Mouse (Mus musculus) CH12.LX (cell line): ENCODE measurements around the gene Usp47. TPM values are rescaled to one million over a fixed set of nuclear protein-coding genes. Genes with fewer than 3 reads are reported as not detected.
A peak's percentile ranks its signal among the peaks of the same experiment; 100 is the strongest.

Experiments used
- DNase-seq: peaks from one replicate; pipeline ENCODE4 v3.0.0-alpha.2; 2013; ENCODE audit errors: extremely low read depth
- H3K27ac ChIP-seq: 2 replicates; pipeline ENCODE4 v1.5.1; 2012; ENCODE audit warnings: low read depth, mild to moderate bottlenecking, control low read depth, moderate library complexity; ENCODE audit not compliant: insufficient read depth
- H3K27me3 ChIP-seq: replicated peaks from 2 replicates; pipeline ENCODE3; 2012; ENCODE audit warnings: inconsistent platforms
- H3K36me3 ChIP-seq, 2 experiments: replicated peaks in 1 of 2; 2 replicates each; pipeline versions ENCODE3 to v1.6.1; 2012; ENCODE audit warnings: inconsistent platforms in 1 of 2, low read length in 1 of 2, mild to moderate bottlenecking in 1 of 2, mixed read lengths in 1 of 2, moderate library complexity in 1 of 2; ENCODE audit not compliant: control insufficient read depth in 1 of 2, insufficient read depth in 1 of 2
- H3K4me1 ChIP-seq, 2 experiments: 2 replicates each; pipeline ENCODE4 v1.6.1; 2012; ENCODE audit warnings: inconsistent platforms in 1 of 2, moderate library complexity in 1 of 2; ENCODE audit not compliant: insufficient read depth in 2 of 2, control insufficient read depth in 1 of 2
- H3K4me2 ChIP-seq: 2 replicates; pipeline ENCODE4 v1.6.1; 2012; ENCODE audit warnings: low read depth, mild to moderate bottlenecking, control low read depth; ENCODE audit not compliant: poor library complexity, insufficient read depth, severe bottlenecking
- H3K4me3 ChIP-seq, 3 experiments: fragments of 150-350 bp in 1 of 3; sonication (generic) in 1 of 3; replicated peaks in 1 of 3; 2 replicates each; pipeline versions ENCODE3 to v1.5.1; 2011 to 2012; ENCODE audit warnings: low read depth in 2 of 3, low read length in 2 of 3, mild to moderate bottlenecking in 2 of 3, moderate library complexity in 2 of 3, control low read depth in 1 of 3, improper control_type of control experiment in 1 of 3, inconsistent platforms in 1 of 3, mixed read lengths in 1 of 3; ENCODE audit not compliant: poor library complexity in 1 of 3
- H3K79me2 ChIP-seq: replicated peaks from 2 replicates; pipeline ENCODE4 v1.6.1; 2012; ENCODE audit warnings: mild to moderate bottlenecking, moderate library complexity; ENCODE audit not compliant: control insufficient read depth, poor library complexity, insufficient read depth, severe bottlenecking; ENCODE audit errors: extremely low read depth
- H3K9ac ChIP-seq: 2 replicates; pipeline ENCODE4 v1.6.1; 2012; ENCODE audit warnings: low read depth, mild to moderate bottlenecking, control low read depth, moderate library complexity; ENCODE audit not compliant: insufficient read depth
- H3K9me3 ChIP-seq: replicated peaks from 2 replicates; pipeline ENCODE3; 2012; ENCODE audit warnings: low read length, inconsistent platforms, mixed read lengths
- BHLHE40 ChIP-seq: IDR thresholded peaks from 2 replicates; pipeline ENCODE4 v1.6.1; 2011; ENCODE audit warnings: mild to moderate bottlenecking, low read depth, low read length, improper control_type of control experiment
- CHD1 ChIP-seq: IDR thresholded peaks from 2 replicates; pipeline ENCODE4 v1.6.1; 2012; ENCODE audit warnings: low read depth, low read length, improper control_type of control experiment, inconsistent platforms
- CHD2 ChIP-seq: IDR thresholded peaks from 2 replicates; pipeline ENCODE4 v1.6.1; 2011; ENCODE audit warnings: low read length, improper control_type of control experiment
- CTCF ChIP-seq, 2 experiments: IDR thresholded peaks in 1 of 2; conservative IDR thresholded peaks in 1 of 2; 2 replicates each; pipeline ENCODE4 v1.5.1; 2011 to 2012; ENCODE audit warnings: low read depth in 2 of 2, low read length in 2 of 2, improper control_type of control experiment in 1 of 2, inconsistent platforms in 1 of 2, mild to moderate bottlenecking in 1 of 2, moderate library complexity in 1 of 2
- E2F4 ChIP-seq: IDR thresholded peaks from 2 replicates; pipeline ENCODE4 v1.6.1; 2011; ENCODE audit warnings: low read depth, low read length, improper control_type of control experiment; ENCODE audit not compliant: insufficient replicate concordance
- ELF1 ChIP-seq: IDR thresholded peaks from 2 replicates; pipeline ENCODE4 v1.6.1; 2014; ENCODE audit warnings: low read depth, mild to moderate bottlenecking, inconsistent platforms, low read length, improper control_type of control experiment
- ETS1 ChIP-seq: conservative IDR thresholded peaks from 2 replicates; pipeline ENCODE4 v1.6.1; 2012; ENCODE audit warnings: low read depth, mild to moderate bottlenecking, inconsistent platforms, low read length, improper control_type of control experiment, moderate library complexity
- GABPA ChIP-seq: IDR thresholded peaks from 2 replicates; pipeline ENCODE4 v1.6.1; 2012; ENCODE audit warnings: low read depth, low read length, improper control_type of control experiment, inconsistent platforms; ENCODE audit not compliant: insufficient replicate concordance
- HCFC1 ChIP-seq: IDR thresholded peaks from 2 replicates; pipeline ENCODE4 v1.6.1; 2012; ENCODE audit warnings: low read depth, mild to moderate bottlenecking, inconsistent platforms, low read length, improper control_type of control experiment
- IRF4 ChIP-seq: IDR thresholded peaks from 2 replicates; pipeline ENCODE4 v1.6.1; 2014; ENCODE audit warnings: low read depth, mild to moderate bottlenecking, inconsistent platforms, low read length, improper control_type of control experiment
- JUN ChIP-seq: IDR thresholded peaks from 2 replicates; pipeline ENCODE4 v1.6.1; 2011; ENCODE audit warnings: low read depth, mild to moderate bottlenecking, low read length, improper control_type of control experiment, moderate library complexity; ENCODE audit not compliant: insufficient read depth
- MAFK ChIP-seq: IDR thresholded peaks from 2 replicates; pipeline ENCODE4 v1.6.1; 2011; ENCODE audit warnings: low read length, improper control_type of control experiment; ENCODE audit not compliant: insufficient replicate concordance
- MAX ChIP-seq: IDR thresholded peaks from 2 replicates; pipeline ENCODE4 v1.6.1; 2011; ENCODE audit warnings: low read length, improper control_type of control experiment
- MAZ ChIP-seq: IDR thresholded peaks from 2 replicates; pipeline ENCODE4 v1.6.1; 2012; ENCODE audit warnings: low read depth, mild to moderate bottlenecking, inconsistent platforms, low read length, improper control_type of control experiment, moderate library complexity
- MXI1 ChIP-seq: IDR thresholded peaks from 2 replicates; pipeline ENCODE4 v1.6.1; 2011; ENCODE audit warnings: mild to moderate bottlenecking, low read depth, low read length, improper control_type of control experiment
- MYC ChIP-seq: IDR thresholded peaks from 2 replicates; pipeline ENCODE4 v1.6.1; 2011; ENCODE audit warnings: low read depth, mild to moderate bottlenecking, improper control_type of control experiment, low read length
- NRF1 ChIP-seq: IDR thresholded peaks from 2 replicates; pipeline ENCODE4 v1.6.1; 2014; ENCODE audit warnings: low read depth, mild to moderate bottlenecking, inconsistent platforms, low read length, improper control_type of control experiment, moderate library complexity
- PAX5 ChIP-seq: IDR thresholded peaks from 2 replicates; pipeline ENCODE4 v1.6.1; 2012; ENCODE audit warnings: low read length, inconsistent platforms, mixed read lengths
- POLR2AphosphoS2 ChIP-seq: IDR thresholded peaks from 2 replicates; pipeline ENCODE4 v1.6.1; 2011; ENCODE audit warnings: low read depth, low read length, improper control_type of control experiment
- RAD21 ChIP-seq: IDR thresholded peaks from 2 replicates; pipeline ENCODE4 v1.6.1; 2011; ENCODE audit warnings: low read depth, mild to moderate bottlenecking, low read length, improper control_type of control experiment, moderate library complexity
- RCOR1 ChIP-seq: conservative IDR thresholded peaks from 2 replicates; pipeline ENCODE4 v1.6.1; 2012; ENCODE audit warnings: low read depth, mild to moderate bottlenecking, inconsistent platforms, low read length, improper control_type of control experiment
- SIN3A ChIP-seq: IDR thresholded peaks from 2 replicates; pipeline ENCODE4 v1.6.1; 2012; ENCODE audit warnings: low read length, improper control_type of control experiment, inconsistent platforms
- SMC3 ChIP-seq: IDR thresholded peaks from 2 replicates; pipeline ENCODE4 v1.6.1; 2011; ENCODE audit warnings: low read depth, low read length, improper control_type of control experiment
- TBP ChIP-seq: conservative IDR thresholded peaks from 2 replicates; pipeline ENCODE4 v1.6.1; 2011; ENCODE audit warnings: low read depth, low read length, improper control_type of control experiment
- TCF12 ChIP-seq: IDR thresholded peaks from 2 replicates; pipeline ENCODE4 v1.6.1; 2014; ENCODE audit warnings: low read depth, mild to moderate bottlenecking, inconsistent platforms, low read length, improper control_type of control experiment
- UBTF ChIP-seq: IDR thresholded peaks from 2 replicates; pipeline ENCODE4 v1.6.1; 2012; ENCODE audit warnings: low read depth, mild to moderate bottlenecking, inconsistent platforms, low read length, improper control_type of control experiment, moderate library complexity
- USF1 ChIP-seq: IDR thresholded peaks from 2 replicates; pipeline ENCODE4 v1.6.1; 2014; ENCODE audit warnings: low read depth, mild to moderate bottlenecking, inconsistent platforms, low read length, improper control_type of control experiment
- USF2 ChIP-seq: conservative IDR thresholded peaks from 2 replicates; pipeline ENCODE4 v1.6.1; 2011; ENCODE audit warnings: low read depth, low read length, improper control_type of control experiment
- dilution Hi-C: fragments of 300-500 bp; cut with MboI; formaldehyde crosslinking; loops from 2 replicates; pipeline ENCODE4 v1.14.3; 2020; ENCODE audit warnings: low sequenced_read_pairs; ENCODE audit not compliant: extremely low pct_unique_long_range_greater_than_20kb, extremely low pct_ligation_motif_present
- in situ Hi-C: fragments of 300-500 bp; cut with MboI; formaldehyde crosslinking; loops from 3 replicates; pipeline ENCODE4 v1.14.3; 2019; ENCODE audit warnings: low sequenced_read_pairs, low pct_ligation_motif_present, low pct_unique_long_range_greater_than_20kb, mixed read lengths
- polyA plus RNA-seq: library from polyadenylated mRNA; unstranded; fragments of >175 nt; gene quantifications from 2 replicates; pipeline ENCODE4 v1.2.1, GENCODE M21; 2012; ENCODE audit warnings: low read depth; ENCODE audit not compliant: insufficient read length
- total RNA-seq, 2 experiments: library from RNA; depleted of rRNA; stranded (reverse); fragments of 300-350 nt in 1 of 2; fragments of >200 nt in 1 of 2; gene quantifications; 2 replicates each; pipeline ENCODE4 v1.2.3; 2012 to 2014

Usp47 gene
- total and polyA plus RNA-seq, 3 experiments, result 35.0 to 36.8 (median 35.8) TPM

GRCm38 (mm10) chr7:112143090-112143500, 119.8 kb downstream of the Usp47 start:
- H3K9ac ChIP-seq, result no peak overlapping the region
- dilution Hi-C loops, result no loop called here
- H3K9me3 ChIP-seq, result no peaks in the 10 kb centered on the region
- H3K27ac ChIP-seq, result no peak overlapping the region
- no peaks in the 10 kb centered on the region for H3K36me3 ChIP-seq
- peak; percentile 37 for DNase-seq
- peak; percentile 83 for TF ChIP-seq USF1
- TF ChIP-seq CHD1, result no peak
- TF ChIP-seq HCFC1, result no peak
- TF ChIP-seq TBP, result no peak
- no peak for TF ChIP-seq CHD2
- no peak for TF ChIP-seq GABPA
- TF ChIP-seq SMC3, result no peak
- no peak for TF ChIP-seq RCOR1
- TF ChIP-seq UBTF, result no peak
- no peak for TF ChIP-seq JUN
- peak; percentile 54; the same call in 1 of the 2 replicates for TF ChIP-seq ETS1
- TF ChIP-seq CTCF (conservative IDR thresholded peaks at IDR 0.05 in 1 of 2, IDR thresholded peaks at IDR 0.05 in 1 of 2; ENCODE audit: low read depth in 2 of 2, low read length in 2 of 2), result no peak
- TF ChIP-seq E2F4, result no peak
- peak; percentile 66 for TF ChIP-seq MAX
- TF ChIP-seq MAFK, result no peak
- TF ChIP-seq BHLHE40, result peak; percentile 95
- TF ChIP-seq MYC, result no peak
- TF ChIP-seq USF2, result peak; percentile 67
- no peak for TF ChIP-seq POLR2AphosphoS2
- TF ChIP-seq SIN3A, result peak; percentile 44; the same call in 1 of the 2 replicates
- TF ChIP-seq TCF12, result no peak
- TF ChIP-seq ELF1, result 0 out of 2 replicates have a peak, but pooled peaks have one; percentile 4
- TF ChIP-seq IRF4, result no peak
- no peak for TF ChIP-seq RAD21
- TF ChIP-seq NRF1, result no peak
- no peak for TF ChIP-seq MAZ
- TF ChIP-seq MXI1, result no peak; the same call in 1 of the 2 replicates
- no peak for TF ChIP-seq PAX5
- H3K4me1 ChIP-seq, result peaks cover 28 to 60% of the 10 kb centered on the region in 2 experiments
- no peaks in the 10 kb centered on the region for H3K79me2 ChIP-seq
- H3K4me3 ChIP-seq, result no peak overlapping the region
- in situ Hi-C loops, result no loop called here
- no peaks in the 10 kb centered on the region for H3K27me3 ChIP-seq
- peak overlapping the region; percentile 52 for H3K4me2 ChIP-seq
